Mouse (Mus musculus) CH12F3 (cell line): ENCODE measurements around the gene Slc39a11.
"Not testable (repeated sequence)": the region's sequence is repeated elsewhere in the genome, so short reads cannot be mapped to it uniquely, and the experiment has no call there.

Experiments
- in situ Hi-C: fragments of 300-500 bp; cut with MboI; formaldehyde crosslinking; loops from 2 replicates; pipeline ENCODE4 v1.14.3; 2020; ENCODE audit warnings: low sequenced_read_pairs

Gene Slc39a11

DNA sequence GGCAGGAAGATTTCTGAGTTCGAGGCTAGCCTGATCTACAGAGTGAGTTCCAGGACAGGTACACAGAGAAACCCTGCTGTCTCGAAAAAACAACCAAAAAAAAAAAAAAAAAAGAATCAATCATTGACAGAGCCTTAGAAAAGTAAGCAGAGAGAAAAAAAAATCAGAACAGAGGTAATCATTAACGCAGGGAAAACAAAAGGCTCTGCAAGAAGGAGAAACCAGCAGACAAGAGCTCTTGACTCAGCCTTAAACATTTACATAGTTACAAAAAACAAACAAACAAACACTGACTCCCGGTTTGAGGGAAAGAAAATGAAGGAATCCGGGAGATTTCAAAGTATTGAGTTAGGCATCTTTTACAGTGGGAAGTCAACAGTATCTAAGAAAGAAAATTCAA is 40.3 kb downstream of the Slc39a11 start:
- in situ Hi-C loops = no loop called here

- in situ Hi-C loops = no loop called here
These were observed 42.3 kb downstream of the Slc39a11 start for GRCm38 (mm10) chr11:113607556-113607955.

DNA sequence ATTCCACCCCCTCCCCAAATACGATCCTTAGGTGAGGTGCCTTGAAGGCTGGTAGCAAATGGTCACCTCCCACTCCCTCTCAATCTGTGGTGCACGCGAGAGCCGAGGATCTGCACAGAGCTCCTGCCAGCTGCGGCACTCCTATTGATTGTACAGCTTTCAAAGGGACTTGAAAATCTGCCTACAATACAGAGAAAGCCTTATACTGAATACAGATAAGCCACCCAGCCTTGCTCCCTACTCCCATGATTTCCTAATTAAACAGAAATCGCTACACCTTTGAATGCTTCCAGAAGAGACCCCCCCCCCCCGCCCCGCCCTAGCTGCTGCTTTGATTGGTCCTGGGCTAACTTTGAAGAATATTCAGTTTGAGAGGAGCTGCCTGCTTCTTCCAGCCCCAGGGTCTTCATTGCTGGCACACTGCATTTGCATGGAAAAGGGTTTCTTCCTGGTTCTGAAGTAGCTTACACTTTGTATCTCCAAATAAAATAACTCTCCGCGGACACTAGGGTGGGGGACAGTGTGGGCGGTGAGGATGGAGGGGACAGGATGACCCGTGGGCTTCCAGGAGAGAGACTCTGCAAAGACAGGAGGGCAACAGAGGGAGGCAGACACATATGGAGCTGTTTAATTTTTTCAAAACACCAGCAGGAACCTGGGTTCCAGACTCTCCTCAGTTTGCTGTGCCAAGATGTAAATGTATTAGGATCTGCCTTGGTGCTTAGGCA is 48.1 kb downstream of the Slc39a11 start:
- in situ Hi-C loops = no loop called here

GRCm38 (mm10) chr11:113600526-113601245 is 49.2 kb downstream of the Slc39a11 start:
- in situ Hi-C loops = no loop called here

DNA sequence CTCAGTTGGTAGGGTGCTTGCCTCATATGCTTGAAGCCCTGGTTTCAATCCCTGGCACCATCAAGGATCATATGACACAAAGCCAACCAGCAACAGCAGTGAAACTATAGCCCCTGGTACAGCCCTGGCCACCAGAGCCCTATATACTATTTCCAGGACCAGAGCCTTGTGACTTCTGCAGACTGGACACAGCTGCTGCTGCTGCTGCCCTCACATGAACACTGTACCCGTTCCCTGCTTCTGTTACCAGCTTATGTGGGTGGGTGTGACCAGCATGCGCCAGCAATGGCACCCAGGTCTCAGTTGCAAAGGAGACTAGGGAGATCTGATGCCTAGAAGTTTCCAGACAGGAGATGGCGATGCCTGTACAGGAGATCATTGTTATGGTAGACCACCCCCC is 52.2 kb downstream of the Slc39a11 start:
- in situ Hi-C loops = no loop called here

DNA sequence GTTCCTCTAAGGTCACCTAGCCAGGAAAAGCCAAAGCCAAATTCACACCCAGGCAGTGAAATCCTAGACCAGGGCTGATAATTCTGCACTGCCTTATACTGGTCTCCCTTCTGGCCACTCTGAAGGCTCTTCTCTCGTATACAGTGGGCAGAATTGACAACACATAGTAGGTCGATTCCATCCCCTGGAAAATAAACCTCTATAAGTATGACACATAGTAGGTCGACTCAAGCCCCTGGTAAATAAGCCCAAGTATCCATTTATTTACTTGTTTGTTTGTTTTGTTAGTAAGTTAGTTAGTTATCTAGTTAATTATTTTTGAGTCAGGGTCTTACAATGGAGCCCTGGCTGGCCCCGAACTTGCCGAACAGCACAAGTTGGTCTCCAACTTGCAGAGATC is 54.7 kb downstream of the Slc39a11 start:
- in situ Hi-C loops = no loop called here

- in situ Hi-C loops = no loop called here
These were observed 60.9 kb downstream of the Slc39a11 start for GRCm38 (mm10) chr11:113588936-113589335.

DNA sequence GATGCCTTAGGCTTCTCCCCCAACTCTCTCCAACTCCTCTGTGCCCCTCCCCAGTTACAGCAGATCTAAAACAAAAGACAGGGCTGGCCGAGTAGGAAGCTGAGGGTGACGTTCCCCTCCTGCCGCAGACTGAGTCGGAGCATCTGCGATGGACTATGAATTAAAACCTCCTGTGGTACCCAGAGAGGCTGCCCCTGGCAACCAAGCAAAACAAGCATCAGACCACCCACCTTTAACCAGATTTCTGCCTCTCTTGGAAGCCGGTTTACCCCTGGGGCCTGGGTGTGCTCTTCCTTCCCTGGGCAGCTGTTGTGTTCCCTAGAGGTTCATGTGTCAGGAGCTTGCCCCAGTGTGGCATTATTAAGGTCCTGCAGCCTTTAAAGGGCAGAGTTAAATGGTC is 63.5 kb downstream of the Slc39a11 start:
- in situ Hi-C loops = no loop called here

DNA sequence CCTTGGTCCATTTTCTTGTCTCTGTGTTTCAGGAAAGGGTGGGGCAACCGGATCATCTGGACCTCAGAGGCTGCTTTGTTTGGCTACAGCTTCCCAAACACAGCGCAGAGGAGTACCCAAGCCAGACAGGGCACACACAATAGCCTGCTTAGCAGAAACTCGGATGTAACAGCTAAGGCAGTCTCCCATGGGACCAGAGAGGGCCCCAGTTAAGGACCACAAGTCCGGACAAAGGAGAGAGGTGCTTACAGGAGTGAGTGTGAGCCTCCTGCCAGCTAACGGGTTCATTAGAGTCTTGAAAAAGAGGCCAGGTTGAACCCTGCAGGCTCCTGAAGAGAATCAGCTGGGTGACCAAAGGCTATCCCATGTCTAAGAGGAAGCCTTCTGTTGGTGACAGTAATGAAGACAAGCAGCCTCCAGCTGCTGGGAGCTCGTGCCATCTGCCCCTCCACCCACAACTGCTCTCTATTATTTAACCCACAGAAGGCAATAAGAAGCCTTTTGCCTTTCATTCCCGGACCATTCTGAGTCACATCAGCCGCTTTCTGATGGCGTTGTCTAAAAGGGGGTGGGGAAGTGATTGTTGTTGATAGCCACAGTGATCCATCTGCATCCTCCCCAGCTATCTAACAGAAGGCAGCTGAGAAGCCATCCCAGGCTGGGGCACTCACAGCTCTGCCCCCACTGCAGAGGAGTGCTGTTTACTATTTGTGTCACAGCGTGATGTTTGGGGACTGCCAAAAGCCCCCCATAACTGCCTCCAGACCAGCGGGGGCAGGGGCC is 65.8 kb downstream of the Slc39a11 start:
- in situ Hi-C loops = no loop called here

DNA sequence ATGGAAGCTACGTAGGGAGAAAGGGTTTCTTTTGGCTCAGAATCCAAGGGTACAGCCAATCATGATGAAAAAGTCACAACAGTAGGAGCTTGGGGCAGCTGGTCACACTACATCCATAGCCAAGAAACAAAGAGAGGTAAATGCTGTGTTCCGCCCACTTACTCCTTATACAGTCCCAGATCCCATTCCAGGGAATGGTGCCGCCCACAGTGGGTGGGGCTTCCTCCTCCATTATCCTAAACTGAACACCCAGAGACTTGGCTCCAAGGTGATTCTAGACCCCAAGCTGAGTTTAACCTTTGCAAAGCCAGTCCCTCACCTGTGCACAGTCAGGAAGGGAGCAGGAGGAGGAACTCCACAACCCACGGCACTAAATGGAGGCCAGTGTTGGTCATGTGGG is 72.7 kb downstream of the Slc39a11 start:
- in situ Hi-C loops = no loop called here

DNA sequence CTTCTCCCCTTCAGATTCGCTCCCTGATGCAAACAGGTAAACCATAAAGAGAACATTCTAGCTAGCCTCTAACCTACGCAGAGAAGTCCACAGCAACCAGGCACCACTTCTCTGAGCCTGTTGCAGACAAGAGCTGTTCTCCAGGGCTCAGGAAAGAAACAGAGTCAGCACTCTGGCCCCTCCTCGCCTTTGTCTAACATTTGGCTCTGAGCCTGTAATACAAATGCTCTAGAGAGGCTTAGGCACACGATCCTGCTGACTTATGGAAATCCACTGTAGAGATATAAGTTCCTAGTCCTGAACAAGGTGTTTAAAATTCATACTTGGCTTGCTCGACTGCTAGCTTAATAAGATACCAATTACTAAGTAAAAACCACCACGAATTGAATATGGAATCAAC is 77.2 kb downstream of the Slc39a11 start:
- in situ Hi-C loops = no loop called here

- in situ Hi-C loops = no loop called here
These were observed 78.3 kb downstream of the Slc39a11 start for GRCm38 (mm10) chr11:113571616-113572015.

- in situ Hi-C loops = no loop called here
These were observed 80.9 kb downstream of the Slc39a11 start for GRCm38 (mm10) chr11:113568999-113569398.

DNA sequence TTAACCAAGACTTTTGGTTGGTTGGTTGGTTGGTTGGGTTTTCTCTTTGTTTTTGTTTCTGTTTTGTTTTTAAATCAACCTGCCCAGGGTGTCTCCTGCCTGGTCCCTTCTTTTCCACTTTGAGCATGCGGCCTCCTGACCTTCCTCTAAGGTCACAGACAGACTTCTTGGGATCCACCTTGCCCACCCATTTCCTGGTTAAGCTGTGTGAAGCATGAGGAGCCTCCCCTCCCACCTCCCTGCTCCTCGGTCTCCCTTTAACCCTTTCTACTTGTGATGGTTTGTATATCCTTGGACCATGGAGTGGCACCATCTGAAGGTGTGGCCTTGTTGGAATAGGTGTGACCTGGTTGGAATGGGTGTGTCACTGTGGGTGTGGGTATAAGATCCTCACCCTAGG is 82.0 kb downstream of the Slc39a11 start:
- in situ Hi-C loops = not testable (repeated sequence)

GRCm38 (mm10) chr11:113565006-113565995 is 84.6 kb downstream of the Slc39a11 start:
- in situ Hi-C loops = no loop called here

DNA sequence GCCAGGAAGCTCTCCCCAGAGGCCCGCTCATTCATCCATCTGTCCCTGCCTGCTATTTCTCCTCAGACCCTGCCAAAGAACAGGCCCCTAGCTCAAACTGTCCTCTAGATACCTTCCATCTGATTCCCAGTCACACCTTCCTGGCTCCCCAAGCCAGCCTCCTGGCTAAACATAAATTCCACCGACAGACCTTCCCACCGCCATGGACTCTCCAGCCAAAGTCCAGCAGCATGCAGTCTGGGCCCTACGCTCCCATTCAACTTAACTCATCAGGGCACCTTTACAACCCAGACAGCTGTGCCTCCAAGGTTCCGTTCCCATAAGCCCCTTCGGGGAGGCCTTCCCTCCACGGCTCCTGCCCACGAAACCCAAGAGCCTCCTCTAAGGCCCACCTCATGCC is 87.6 kb downstream of the Slc39a11 start:
- in situ Hi-C loops = no loop called here

- in situ Hi-C loops = no loop called here
These were observed 89.7 kb downstream of the Slc39a11 start for GRCm38 (mm10) chr11:113560150-113560549.

GRCm38 (mm10) chr11:113558505-113558904 is 91.4 kb downstream of the Slc39a11 start:
- in situ Hi-C loops = no loop called here

DNA sequence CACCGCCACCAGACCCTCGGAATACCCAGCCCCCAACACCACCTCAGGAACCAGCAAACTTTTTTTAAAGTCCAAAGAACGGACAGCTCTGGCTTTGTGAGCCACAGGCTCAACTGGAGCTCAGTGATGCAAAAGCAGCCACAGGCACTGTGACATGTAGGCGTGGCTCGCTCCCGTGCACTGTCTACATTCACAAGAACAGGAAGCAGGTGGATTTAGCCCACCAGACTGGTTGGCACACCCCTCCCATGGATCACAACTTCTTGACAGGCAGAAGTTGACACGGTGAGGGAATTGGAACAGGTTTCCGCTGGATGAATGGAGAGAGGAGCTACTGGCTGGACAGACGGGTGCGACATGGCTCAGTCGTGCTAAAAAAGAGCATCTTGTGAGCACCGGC is 93.7 kb downstream of the Slc39a11 start:
- in situ Hi-C loops = no loop called here

DNA sequence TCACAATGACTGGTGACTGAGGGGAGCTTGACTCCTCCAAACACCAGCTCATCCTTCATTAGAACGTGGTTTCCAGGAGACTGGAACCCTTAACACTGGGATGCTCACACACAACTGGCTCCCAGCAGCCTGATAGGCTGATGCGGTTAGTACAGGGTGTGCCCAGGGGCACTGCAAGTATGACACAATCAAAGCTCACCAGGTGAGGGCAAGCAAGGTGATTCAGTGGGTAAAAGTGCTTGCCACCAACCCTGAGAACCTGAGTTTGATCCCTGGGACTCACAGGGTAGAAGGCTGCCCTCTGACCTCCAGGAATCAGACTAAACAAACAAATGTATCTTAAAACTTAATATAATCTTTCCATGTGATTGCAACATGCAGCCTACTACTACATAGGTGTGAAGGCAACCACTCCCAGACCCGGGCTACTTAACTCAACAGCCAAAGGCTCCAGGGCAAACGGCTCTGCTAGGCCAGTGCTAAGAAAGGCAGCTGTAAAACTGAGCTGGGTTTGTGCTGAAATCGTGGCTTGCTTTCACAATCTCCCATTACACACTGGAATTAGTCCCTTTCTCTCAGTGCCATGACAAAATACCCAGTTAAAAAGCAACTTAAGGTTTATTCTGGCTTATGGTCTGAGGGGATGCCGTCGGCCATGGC is 95.0 kb downstream of the Slc39a11 start:
- in situ Hi-C loops = no loop called here
